20 mouse cellular contexts compared by ENCODE assay signal in the genomic region with DNA sequence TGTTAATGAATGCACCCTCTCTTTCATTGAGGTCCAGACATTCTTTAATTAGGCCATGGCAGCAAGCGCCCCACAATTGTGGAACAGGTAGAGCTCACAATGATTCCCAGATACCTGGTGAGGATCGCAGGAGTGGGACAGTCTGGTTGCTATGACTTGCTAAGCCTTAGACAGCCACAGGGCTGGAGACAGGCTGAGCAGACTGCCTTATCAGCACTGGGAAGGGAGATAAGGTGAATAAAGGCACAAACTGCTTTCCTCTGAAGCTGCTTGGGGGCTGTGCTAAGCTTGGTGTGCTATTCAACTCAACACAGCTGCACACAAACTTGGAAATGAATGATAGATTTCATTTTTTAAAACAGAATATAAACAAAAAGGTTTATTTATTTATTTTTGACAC.
"Had no signal": no experiment of that assay in that cellular context is flagged by ENCODE, and none has a peak within 500 bp of the region (broad histone marks: within the 10 kb centered on the region; RNA-seq: fewer than 3 reads in every experiment).

No protein-coding gene starts in this region.

- H3K9me3 ChIP-seq: limb, embryonic 10.5 days; limb, embryonic 13.5 days; liver, embryonic 12.5 days; liver, embryonic 15.5 days; lung, embryonic 15.5 days; neural tube, embryonic 12.5 days; neural tube, embryonic 15.5 days had no signal

- DNase-seq: kidney, adult 18-20 months; kidney, postnatal 25 days; layer of hippocampus, adult 9-11 months; liver; lung, adult 18-20 months; lung, postnatal 10 days; lung, postnatal 36 days; thymus, adult 18-20 months; thymus, postnatal 36 days had no signal

- H3K27me3 ChIP-seq: limb, embryonic 13.5 days; liver, embryonic 12.5 days; liver, embryonic 15.5 days; lung, embryonic 15.5 days; megakaryocyte, embryonic 14.5 days; neural tube, embryonic 12.5 days; neural tube, embryonic 15.5 days had no signal

- H3K9ac ChIP-seq: limb, embryonic 13.5 days; liver, embryonic 12.5 days; liver, embryonic 15.5 days; lung, embryonic 15.5 days; neural tube, embryonic 12.5 days; neural tube, embryonic 15.5 days had no signal

- H3K4me3 ChIP-seq: layer of hippocampus, adult 2 months; limb, embryonic 10.5 days; limb, embryonic 13.5 days; liver, embryonic 12.5 days; liver, embryonic 15.5 days; lung, embryonic 15.5 days; megakaryocyte, embryonic 14.5 days; neural tube, embryonic 12.5 days; neural tube, embryonic 15.5 days had no signal

- ATAC-seq: intestine, embryonic 16.5 days; liver, embryonic 12.5 days had no signal

- H3K4me2 ChIP-seq: limb, embryonic 13.5 days; liver, embryonic 12.5 days; liver, embryonic 15.5 days; lung, embryonic 15.5 days; neural tube, embryonic 12.5 days; neural tube, embryonic 15.5 days had no signal

- H3K4me1 ChIP-seq: limb, embryonic 10.5 days; limb, embryonic 13.5 days; liver, embryonic 12.5 days; liver, embryonic 15.5 days; lung, embryonic 15.5 days; neural tube, embryonic 12.5 days; neural tube, embryonic 15.5 days had no signal

- H3K36me3 ChIP-seq: limb, embryonic 10.5 days; limb, embryonic 13.5 days; liver, embryonic 12.5 days; liver, embryonic 15.5 days; lung, embryonic 15.5 days; neural tube, embryonic 12.5 days; neural tube, embryonic 15.5 days had no signal

- H3K27ac ChIP-seq: kidney, postnatal 0 days; layer of hippocampus, adult 2 months; limb, embryonic 10.5 days; limb, embryonic 13.5 days; liver, embryonic 12.5 days; liver, embryonic 15.5 days; lung, embryonic 15.5 days; neural tube, embryonic 12.5 days; neural tube, embryonic 15.5 days had no signal
